Mouse (Mus musculus) thymus, postnatal 4 days (tissue): ENCODE data around the gene Srsf1.
"Not testable (repeated sequence)": the region's sequence is repeated elsewhere in the genome, so short reads cannot be mapped to it uniquely, and the experiment has no call there.

Experiments used
- DNase-seq: peaks from one replicate; pipeline ENCODE4 v3.0.0; 2021

The Srsf1 gene

DNA sequence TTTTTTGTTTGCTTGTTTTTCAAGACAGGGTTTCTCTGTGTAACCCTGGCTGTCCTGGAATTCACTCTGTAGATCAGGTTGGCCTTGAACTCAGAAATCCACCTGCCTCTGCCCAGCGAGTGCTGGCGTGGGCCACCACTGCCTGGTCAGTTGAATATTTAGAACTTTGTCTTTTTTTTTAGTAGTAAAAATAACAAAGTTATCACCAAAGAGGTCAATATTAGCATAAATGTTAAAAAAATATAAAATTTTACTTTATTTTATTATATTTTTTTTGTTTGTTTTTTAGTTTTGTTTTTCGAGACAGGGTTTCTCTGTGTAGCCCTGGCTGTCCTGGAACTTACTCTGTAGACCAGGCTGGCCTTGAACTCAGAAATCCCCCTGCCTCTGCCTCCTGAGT is 2.0 kb upstream of the Srsf1 start:
- DNase-seq: not testable (repeated sequence)

DNA sequence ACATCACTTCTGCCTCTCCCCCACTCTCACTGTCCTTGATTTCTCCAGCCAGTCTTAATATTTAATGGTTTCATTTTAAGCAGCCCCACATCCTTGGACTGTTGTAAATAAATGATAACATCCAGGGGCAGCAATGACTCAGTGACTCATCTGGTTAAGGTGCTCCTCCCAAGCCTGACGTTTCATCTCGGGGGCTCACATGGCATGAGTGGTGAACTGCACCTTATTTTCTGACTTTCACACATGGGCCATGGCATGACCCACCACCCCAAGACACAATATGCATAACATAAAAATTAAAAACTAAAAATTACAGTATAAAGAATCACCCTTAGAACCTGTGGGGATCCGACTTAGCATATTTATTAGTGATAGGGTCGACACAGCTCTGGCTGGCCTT is 1.3 kb upstream of the Srsf1 start:
- no peak for DNase-seq

DNA sequence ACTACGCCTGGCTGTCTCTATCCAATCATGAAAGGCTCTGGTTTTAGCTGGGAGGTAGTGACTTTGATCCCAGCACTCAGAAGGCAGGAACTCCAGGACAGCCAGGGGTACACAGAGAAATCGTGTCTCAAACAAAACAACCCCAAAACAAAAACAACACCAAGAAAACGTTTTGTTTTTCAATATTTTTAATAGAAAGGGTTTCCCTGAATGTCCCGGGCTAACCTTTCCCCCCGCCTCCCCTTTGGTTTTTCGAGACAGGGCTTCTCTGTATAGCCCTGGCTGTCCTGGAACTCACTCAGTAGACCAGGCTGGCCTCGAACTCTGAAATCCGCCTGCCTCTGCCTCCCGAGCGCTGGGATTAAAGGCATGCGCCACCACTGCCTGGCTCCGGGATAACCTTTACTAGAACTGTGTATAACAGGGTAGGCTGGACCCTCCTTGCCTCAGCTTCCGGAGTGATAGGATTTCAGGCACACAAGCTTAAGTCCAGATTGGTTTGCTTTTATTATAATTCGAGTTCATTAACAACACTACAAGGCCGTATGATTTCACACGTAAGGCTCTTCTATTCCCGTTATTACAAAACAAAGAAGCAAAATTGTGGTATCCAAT is 743 bp upstream of the Srsf1 start:
- DNase-seq: peak; percentile 32

DNA sequence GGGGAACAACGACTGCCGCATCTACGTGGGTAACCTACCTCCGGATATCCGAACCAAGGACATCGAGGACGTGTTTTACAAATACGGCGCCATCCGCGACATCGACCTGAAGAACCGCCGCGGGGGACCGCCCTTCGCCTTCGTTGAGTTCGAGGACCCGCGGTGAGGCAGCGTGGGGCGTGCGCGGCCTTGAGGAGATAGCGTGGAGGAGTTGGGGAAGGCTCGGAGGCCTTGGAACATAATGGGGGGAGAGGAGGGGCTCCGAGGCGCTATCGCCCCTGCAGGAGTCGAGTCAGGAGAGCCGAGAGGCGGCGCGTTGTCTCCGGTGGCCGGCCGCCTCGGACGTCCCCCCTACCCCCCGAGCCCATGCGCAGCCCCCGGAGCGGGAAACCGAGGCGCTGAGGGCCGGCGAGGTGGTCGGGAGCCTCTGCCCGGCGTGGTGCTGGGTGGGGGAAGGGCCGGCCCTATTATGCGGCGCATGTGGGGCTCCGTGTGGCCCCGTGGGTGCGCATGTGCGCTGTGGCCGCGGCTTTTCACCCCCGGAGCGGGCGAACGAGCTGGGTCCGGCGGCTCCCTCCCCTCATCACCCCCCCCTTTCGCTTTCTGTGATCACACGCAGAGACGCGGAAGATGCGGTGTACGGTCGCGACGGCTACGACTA is 828 bp downstream of the Srsf1 start:
- DNase-seq: peak; percentile 79

DNA sequence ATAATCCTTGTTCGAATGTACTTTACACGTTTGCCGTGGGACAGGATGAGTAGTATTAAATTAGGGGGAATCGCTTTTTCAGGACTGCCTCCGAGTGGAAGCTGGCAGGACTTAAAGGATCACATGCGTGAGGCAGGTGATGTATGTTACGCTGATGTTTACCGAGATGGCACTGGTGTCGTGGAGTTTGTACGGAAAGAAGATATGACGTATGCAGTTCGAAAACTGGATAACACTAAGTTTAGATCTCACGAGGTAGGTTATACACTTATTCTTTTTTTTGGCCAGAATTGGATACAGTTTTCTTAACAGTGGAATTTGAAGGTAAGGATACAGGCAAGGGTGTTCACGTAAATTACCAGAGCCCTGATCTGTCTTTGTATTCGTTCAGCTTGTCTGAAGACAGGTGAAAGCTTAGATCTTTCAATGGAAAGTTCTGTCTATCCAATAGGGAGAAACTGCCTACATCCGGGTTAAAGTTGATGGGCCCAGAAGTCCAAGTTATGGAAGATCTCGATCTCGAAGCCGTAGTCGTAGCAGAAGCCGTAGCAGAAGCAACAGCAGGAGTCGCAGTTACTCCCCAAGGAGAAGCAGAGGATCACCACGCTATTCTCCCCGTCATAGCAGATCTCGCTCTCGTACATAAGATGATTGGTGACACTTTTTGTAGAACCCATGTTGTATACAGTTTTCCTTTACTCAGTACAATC is 1.9 kb downstream of the Srsf1 start:
- peak; percentile 20 for DNase-seq

DNA sequence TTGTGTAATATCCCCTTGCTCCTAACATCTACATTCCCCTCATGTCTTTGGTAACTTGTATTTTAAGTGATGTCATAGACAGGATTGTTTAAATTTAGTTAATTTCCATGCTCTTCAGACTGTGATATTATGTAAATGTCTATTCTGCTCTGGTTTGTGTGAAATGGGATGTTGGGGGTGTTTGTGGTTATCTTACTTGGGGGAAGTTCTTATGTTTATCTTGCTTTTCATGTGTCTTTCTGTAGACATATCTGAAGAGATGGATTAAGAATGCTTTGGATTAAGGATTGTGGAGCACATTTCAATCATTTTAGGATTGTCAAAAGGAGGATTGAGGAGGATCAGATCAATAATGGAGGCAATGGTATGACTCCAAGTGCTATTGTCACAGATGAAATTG is 2.6 kb downstream of the Srsf1 start:
- DNase-seq: no peak

DNA sequence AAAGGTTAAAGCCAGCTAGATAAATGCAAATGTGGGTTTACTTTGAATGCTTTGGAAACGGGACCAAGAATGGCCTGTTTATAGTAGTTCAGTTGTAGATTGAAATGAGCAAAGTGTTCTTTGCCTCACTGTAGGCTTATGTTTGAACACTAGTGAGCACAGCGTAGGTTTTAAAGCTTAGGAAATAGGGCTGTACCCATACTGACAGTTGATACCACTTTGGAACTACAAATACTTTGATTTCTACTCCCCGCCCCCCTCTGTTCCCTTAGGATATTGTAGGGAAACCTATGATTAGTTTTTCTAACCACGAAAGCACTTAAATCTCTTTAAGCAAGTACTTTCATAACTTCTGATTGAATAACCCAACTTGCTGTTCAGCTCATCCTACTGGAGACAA is 5.5 kb downstream of the Srsf1 start:
- no peak for DNase-seq

DNA sequence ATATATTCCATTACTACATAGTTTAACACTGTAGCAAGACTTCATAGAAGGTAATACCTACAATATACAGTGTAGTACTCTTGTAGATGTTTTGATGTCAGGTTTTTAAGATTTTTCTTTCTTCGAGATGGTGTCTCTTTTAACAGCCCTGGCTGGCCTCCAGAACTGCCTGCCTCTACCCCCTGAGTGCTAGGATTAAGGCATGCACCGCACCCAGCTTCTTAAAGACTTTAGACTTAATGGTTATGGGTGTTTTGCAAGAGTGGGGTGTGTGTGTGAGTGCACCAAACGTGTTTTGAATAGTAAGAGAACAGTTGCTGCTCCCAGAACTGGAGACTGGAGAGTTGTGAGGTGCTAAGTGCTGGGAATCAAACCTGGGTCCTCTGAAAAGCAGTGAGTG is 6.6 kb downstream of the Srsf1 start:
- DNase-seq: no peak

DNA sequence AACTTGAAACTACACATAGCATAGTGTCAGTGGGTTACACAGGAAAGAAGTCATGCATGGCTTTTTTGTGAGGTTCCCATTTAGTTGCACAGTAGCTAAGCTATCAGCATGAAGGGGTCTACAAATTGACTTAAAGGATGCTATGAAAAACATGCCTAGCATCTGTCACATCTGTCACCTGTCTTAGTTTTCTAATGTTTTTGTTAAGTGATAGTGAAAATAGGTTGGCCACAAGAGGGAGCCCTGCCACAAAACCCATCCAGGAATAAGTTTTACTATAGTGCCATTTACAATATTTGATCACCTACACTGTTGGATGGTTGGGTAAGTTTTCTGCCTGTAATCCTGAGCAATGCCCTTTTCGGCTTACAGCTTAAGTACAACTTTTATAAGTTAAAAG is 7.4 kb downstream of the Srsf1 start:
- DNase-seq: peak; percentile 81

DNA sequence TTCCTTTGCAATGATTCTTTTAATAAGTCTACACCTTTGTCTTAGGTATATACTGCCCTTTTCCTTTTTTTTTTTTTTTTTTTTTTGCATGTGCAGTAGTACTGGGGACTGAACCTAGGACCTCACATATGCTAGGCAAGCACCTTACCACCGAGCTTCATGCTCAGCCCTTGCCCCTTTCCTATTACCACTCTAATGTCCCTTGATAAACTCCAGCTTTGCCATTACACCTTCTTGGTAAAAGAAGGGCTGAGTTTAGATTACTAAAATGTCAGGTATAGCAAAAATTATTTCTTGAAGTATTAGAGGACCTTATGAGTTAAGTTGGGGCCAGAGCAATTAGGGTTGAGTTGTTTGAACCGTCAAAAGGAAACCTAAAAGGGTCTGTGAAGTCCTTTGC is 8.6 kb downstream of the Srsf1 start:
- no peak for DNase-seq

DNA sequence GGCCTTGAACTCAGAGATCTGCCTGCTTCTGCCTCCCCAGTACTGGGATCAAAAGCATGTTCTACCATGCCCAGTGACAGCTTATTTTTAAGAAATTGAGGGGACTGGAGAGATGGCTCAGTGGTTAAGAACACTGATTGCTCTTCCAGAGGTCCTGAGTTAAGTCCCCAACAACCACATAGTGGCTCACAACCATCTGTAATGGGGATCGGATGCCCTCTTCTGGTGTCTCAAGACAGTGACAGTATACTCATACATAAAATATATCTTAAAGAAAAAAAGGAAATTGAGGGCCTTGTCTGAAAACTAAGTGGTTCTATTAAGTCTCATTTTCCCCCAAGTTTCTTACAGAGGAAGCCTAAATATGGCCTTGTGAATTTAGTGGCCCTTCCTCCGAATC is 10.6 kb downstream of the Srsf1 start:
- no peak for DNase-seq

DNA sequence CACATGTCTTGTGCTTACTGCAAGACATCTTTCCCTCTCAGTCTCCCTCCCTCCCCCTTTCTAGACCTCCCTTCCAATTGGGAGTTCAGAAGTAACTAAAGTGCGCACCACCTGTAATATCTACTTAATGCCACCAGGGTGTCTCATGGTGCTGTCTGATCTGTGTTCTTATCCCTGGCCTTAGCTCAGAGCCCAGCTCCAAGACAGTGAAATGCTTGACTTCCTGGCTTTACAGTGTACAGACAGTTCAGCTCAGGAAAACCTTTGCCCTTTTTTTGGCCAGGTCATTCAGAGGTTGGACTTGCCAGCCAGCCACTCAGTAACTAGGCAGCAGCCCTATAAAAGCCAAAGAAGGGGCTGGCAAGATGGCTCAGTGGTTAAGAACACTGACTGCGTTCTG is 12.0 kb downstream of the Srsf1 start:
- peak; percentile 34 for DNase-seq

DNA sequence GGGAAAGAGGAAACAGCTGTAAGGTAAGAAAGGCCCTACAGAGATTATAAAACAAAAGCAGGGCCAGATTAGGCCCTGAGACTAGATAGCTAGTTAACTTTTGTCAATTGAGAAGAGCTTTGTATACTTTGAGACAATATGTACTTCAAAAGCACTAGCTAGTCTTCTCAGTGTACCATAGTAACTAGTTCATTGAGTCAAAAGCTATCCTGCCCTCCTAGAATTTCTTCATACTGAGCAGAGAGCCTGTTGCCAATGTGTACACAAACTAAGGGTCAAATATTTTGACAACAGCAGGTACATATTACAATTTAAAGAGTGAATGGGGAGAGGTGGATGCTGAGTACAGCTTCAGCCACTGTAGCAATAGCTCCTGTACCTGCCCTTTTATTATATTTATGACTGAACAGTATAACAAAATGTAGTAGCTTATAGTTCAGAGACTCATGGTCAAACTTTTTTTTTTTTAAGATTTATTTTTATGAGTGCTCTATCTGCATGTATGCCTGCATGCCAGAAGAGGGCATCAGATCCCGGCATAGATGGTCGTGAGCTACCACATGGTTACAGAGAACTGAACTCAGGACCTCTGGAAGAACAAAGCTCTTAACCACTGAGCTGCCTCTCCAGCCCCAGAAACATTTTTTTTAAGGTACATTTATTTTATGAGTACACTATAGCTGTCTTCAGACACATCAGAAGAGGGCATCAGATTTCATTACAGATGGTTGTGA is 14.9 kb downstream of the Srsf1 start:
- no peak for DNase-seq

DNA sequence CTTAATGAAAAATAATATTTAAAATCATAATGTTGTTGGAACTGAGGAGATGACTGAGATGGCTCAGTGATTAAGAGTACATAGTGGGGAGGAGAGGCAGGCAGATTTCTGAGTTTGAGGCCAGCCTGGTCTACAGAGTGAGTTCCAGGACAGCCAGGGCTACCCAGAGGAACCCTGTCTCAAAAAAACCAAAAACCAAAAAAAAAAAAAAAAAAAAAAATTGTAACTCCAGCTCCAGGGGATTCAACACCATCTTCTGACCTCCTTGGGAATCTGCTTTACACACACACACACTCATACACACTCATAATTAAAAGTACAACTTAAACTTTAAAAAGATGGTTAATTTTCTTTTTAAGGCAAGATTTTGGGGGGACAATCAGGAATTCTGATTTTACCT is 18.6 kb downstream of the Srsf1 start:
- DNase-seq: no peak

DNA sequence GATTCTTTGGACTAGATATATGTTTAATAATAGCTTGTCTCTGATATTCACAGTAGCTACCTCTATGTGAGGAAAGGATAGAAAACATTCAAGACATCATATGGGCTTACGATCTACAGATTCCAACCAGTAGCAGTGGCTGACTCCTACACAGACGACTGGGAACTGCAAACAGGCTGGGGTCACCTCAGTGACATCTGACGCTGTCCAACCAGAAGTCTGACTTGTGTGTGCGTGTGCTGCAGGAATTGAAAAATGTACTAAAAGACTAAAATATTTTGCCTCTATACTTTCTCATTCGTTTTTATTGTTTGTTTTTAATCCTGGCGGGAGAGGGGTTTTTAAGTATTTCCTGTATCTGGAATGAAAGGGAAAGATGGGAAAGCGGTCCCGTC is 20.0 kb downstream of the Srsf1 start:
- DNase-seq: no peak

DNA sequence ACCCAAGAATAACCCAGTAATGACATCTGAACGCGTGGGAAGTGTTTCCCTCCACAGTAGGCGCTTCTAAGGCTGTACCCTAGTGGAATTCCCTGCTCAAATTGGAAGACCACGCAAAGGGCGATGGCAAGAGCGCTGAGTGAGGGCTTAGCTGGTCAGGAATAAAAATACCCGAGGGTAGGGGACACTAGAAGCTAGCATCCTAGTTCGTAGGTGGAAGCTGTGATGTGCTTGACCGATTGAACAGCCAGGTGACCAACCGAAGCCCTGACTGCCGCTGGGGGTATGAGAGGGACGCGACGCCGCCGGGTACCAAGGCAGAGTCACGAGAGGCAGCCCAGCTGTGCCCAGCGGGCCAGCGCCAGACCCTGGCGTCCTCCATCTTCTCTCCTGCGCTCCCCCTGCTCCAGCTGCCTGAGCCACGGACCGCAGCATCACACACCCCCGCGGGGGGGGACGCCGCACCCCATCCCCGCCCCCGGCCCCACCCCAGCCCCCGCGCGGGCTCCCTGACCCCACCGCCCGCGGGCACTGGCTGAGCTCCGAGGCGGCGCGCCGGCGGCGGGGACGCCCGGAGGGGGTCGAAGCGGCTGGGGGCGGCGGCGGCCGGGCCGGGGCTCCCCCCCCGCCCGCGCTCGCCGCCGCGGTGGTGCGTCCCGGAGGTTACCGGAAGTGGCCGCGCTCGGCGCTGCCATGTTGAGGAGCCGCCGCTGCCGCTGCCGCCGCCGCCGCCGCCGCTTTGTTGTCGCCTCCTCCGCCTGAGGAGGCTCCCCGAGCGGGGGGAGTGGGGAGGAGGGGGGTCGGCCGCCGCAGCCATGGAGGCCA is 20.6 kb downstream of the Srsf1 start, which contains the start of gene Vezf1:
TSS of gene Vezf1 (plus strand) at position 694 of the 825 bp plus-strand sequence.
- peak; percentile 90 for DNase-seq

DNA sequence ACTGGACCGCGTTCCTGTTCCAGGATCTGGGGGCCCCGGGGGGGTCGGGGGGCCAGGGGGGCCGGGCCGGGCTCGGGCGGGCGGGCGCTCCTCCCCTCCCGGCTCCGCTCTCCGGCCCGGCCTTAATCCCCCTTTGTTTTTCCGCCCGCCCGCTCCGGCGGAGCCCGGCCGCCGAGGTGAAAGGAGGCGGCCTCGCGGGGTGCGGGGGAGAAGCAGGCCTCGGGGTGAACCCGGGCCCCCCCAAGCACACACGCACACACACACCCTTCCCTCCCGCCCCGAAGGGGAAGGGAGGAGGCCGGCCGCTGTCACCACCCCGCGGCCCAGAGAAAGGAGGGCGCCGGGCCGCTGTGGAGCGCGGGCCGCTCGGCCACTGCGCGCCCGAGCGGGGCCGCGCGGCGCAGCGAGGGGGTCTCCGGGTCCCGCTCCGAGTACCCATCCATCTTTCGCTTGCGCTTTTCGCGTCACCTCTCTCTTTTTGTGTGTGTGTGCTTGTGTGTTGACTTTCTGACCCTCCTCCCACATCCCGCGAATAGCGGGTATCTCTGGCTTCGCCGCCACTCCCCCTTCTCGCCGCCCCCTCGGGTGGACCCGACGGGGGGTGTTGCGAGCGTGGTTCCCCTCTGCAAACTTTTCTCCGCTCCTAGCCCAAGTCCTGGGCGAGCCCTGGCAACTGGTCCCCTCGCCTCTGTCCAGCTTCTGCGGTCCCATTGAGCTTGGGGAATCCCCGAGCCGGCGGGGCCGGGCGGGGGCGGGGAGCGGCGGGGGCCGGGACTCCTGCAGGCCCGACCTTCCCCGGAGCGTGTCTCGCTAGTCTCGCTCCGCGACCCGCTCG is 21.5 kb downstream of the Srsf1 start:
- peak; percentile 68 for DNase-seq

DNA sequence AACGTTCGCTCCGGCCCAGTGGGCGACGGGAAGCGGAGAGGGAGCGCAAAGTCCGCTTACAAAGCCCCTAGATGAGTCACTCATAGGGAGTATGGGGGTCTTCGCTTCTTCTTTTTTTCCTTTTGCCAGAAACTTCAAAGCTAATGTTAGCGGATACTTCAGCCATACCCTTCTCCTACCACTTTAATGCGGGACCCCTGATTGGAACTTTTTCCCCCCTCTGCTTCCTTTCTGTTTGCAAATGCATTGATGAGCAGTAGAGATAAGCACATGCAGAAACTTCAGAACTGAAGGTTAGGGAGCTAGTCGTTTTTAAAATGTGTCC is 22.0 kb downstream of the Srsf1 start:
- no peak for DNase-seq

DNA sequence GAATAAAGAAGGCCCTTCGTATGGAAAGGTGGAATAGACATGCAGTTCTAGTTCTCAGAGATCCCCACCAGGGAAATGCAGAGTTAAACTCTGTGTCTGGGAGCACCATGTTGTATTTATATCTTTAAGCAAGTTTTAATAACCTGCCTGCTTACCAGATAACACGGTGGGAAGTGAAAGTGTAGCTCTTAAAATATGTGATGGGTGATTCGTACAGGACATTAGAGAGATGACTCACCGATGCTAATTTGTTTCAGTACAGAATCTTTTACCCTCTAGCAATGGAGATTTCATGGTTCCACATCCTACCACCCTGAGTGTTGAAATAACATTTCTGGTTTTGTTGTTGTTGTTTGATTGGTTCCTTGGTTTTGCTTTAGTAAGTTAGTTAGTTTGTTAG is 23.2 kb downstream of the Srsf1 start:
- no peak for DNase-seq

DNA sequence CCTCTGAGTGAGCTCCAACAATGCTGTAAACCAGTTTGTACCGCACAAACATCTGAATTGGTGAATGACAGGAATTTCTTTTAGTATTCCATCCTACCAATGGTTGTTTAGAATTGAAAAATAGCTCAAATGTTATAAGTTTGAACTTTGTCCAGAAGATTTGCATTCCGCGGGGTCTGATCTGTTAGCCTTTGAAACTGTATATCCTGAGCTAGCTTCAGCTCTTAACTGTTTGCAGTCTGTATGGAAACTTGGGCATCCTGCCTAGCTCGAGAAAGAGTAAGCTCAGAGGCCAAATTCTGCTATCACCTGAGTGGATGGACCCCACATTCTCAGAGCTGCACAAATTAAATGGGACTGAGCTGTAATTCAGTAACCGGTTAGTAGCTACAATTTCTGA is 23.9 kb downstream of the Srsf1 start:
- DNase-seq: no peak

DNA sequence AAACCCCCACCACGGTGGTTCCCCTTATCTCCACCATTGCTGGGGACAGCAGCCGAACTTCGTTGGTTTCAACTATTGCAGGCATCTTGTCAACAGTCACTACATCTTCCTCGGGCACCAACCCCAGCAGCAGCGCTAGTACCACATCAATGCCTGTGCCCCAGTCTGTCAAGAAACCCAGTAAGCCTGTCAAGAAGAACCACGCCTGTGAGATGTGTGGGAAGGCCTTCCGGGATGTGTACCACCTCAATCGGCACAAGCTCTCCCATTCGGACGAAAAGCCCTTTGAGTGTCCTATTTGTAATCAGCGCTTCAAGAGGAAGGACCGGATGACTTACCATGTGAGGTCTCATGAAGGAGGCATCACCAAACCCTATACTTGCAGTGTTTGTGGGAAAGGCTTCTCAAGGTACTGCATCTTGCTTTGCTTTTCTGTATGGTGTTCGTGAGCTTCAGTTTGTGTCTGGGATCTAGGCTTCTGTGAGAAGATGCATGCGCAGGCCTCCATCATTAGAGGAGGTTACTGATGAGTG is 26.2 kb downstream of the Srsf1 start:
- no peak for DNase-seq

DNA sequence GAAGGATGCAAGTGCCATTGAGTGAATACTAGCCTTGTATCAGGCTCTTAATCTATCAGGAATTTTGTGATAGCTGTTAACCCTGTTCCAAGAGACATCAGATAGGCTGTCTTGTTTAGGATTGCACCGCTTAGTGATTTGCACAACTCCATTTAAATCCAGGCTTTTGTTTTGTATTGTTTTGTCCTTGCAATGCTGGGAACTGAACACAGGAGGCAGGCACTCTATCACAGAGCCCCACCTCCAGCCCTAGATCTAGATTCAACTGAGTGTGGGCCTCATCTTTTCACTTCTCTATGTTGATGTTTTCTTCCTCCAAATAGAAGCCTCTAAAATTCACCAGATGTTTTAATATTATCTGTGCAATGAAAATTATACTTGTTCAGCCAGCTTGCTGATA is 28.5 kb downstream of the Srsf1 start:
- DNase-seq: no peak
